Mouse (Mus musculus) frontal cortex, adult (tissue): Measurements from ENCODE around the gene Homer2.
A peak's percentile ranks its signal among the peaks of the same experiment; 100 is the strongest.

Experiments
- ATAC-seq: cut with Nextera tagmentation; 2 replicates; pipeline ENCODE4 v1.9.2; 2017; ENCODE audit warnings: mild to moderate bottlenecking, moderate library complexity, mixed read lengths; ENCODE audit not compliant: low TSS enrichment

The Homer2 gene

DNA sequence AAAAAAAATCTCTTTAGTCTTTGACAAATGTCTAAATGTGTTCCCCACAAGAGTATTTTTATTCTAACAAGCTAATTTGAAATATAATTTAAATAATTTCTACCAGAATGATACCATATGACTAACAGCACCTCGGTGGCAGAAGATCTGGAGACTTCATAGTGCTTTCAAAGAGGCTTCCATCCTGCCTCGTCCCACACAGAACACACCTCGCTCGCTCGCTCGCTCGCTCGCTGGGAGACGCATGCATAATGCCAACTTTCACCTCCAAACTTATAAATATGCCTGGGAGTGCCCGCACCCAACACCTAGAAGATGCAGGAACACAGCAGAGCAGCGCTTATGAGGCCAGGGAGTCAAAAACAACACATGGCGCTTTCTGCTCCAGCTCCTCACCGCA, 9.0 kb downstream of the Homer2 start:
- peak; percentile 75 for ATAC-seq

DNA sequence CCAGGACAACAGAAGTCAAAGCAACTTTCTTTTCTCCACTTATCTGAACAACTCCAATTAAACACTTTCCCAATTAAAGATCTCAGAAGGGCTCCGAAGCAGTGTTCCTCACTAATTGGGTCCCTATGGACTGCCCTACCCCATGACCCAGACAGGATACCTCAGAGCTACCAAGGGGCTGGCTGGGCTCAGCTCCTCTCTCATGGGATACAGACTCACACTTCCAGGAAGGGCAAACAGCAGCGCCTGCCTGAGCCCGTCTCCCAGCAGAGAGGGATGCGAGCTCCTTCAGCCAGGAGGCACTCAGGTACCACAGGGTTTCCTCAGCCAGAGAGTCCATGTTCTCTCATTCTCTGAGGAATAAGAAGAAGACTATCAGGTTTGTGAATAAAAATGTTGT, 9.4 kb downstream of the Homer2 start:
- peak; percentile 8; the same call in 1 of the 2 replicates for ATAC-seq

- no peak for ATAC-seq
These were observed 11.4 kb downstream of the Homer2 start for GRCm38 (mm10) chr7:81695763-81696533.

DNA sequence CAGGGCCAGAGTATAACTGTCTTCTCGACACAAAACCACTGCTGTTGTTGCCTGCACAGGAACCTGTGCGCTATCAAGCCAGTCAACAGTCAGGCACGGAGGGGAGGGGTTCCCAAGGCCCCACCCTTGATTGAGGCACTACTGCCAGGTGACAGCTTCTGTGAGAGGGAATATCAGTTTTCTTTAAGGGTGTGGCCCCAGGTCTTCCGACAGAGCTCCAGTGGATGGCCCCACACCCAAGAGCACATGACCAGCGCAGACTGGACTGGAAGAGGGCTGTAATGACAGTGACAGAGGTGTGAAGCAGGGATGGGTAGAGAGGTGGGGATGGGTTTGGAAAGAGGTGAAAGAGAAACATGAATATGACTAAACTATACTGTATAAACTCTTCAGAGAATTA, 16.3 kb downstream of the Homer2 start:
- ATAC-seq, result no peak

DNA sequence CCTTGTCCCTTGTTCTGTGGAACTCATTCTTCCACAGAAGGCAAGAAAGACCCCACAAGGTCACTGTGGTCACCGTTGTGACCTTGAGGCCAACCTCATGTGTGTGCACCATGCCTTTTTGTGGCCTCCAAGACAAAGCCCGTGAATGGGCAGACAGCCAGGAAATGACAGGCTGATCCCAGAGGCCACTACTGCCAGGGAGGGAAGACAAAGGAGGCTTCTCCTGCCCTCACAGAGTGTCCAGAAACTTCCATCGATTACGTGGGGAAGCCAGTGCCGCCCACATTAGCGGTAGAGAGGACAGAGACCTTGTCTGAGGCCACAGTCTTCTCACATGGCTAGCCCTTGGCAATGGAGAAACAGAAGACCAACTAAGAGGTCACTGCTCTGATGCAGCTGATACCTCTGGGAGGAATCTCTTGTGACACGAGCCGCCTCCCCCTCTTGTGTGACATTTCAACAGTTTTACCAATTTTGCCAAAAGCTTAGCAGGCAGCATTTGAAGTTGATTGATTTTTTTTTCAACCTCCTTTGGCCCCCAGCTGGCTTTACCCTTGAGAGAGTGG, 18.1 kb downstream of the Homer2 start:
- ATAC-seq, result no peak

DNA sequence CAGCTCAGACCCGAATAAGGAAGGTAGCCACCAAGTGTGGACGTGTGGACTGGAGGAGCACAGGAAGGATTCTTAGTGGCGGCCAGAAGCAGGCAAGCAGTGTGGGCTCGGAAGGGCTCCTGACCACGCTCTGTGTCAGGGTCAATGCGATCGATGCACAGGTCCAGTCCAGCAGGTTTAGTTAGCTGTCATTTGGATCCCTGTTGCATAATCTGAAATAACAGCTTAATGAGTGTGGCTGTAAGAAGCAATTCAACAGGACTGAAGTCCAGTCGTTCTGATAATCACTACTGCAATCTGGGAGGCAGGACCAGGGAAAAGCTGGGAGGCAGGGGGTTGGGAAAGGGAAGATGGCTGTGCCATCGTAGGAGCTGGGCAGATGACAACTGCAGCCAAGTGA, 18.9 kb downstream of the Homer2 start:
- no peak for ATAC-seq

- no peak for ATAC-seq
These were observed 19.5 kb downstream of the Homer2 start for GRCm38 (mm10) chr7:81687684-81688316.

- no peak for ATAC-seq
These were observed 22.0 kb downstream of the Homer2 start for GRCm38 (mm10) chr7:81685375-81685774.

- ATAC-seq, result 0 out of 2 replicates have a peak, but pooled peaks have one; percentile 21
These were observed 23.4 kb downstream of the Homer2 start for GRCm38 (mm10) chr7:81683779-81684422.

DNA sequence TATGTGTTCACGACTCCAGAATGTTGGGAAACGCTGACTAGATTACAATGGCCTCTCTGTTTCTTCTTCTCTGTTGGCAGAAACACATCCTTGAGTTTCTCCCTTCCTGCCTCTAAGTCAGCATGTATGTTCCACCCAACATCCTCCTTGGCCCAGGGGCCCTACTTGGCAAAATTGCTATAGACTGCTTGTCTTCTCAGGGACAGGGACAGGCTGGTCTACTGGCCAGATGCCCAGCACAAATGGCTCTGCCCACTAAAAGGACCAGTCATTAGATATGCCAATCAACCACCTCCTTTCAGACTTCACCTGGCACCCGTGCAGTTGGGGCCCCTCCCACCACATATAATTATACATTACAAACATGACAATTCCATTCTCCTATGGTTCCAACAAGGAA, 25.9 kb downstream of the Homer2 start:
- no peak for ATAC-seq

GRCm38 (mm10) chr7:81673359-81674013, 33.8 kb downstream of the Homer2 start:
- no peak for ATAC-seq

- ATAC-seq, result no peak
These were observed 34.5 kb downstream of the Homer2 start for GRCm38 (mm10) chr7:81672735-81673291.

GRCm38 (mm10) chr7:81667156-81667555, 40.2 kb downstream of the Homer2 start:
- no peak for ATAC-seq

DNA sequence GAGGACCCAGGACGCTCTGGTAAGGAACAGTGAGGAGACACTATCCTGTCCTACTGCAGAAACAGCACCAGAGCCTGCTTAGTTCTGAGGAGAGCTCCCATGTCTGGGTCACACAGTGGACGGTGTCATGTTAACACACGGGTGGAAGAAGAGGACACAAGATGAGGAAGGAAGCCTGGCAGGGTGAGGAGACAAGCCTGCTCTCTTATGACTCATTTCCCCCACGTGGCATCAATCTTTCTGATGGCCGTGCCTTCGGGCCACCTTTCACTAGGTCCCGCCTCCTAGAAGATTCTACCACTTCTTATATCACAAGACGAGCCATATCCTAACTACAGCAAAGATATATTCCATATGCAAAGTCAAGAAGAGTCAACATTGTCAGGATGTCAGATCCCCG, 40.7 kb downstream of the Homer2 start:
- no peak for ATAC-seq

DNA sequence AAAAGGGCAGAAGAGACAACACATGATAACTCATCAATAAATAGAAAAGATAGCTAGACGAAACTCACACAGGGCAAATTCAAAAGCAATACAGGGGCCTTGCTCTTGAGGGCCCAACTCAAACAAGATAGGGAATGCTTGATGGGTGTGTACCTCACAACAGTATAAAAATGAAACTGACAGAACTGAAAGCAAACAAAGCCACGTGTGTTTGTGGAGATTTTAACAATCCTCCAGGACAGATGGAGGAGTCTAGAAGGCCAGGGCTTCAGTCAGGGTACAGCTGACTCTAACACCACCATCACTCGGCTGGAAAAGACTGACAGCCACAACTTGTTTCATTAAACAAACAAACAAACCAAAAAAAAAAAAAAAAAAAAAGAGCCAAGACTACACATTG, 44.3 kb downstream of the Homer2 start:
- no peak for ATAC-seq

DNA sequence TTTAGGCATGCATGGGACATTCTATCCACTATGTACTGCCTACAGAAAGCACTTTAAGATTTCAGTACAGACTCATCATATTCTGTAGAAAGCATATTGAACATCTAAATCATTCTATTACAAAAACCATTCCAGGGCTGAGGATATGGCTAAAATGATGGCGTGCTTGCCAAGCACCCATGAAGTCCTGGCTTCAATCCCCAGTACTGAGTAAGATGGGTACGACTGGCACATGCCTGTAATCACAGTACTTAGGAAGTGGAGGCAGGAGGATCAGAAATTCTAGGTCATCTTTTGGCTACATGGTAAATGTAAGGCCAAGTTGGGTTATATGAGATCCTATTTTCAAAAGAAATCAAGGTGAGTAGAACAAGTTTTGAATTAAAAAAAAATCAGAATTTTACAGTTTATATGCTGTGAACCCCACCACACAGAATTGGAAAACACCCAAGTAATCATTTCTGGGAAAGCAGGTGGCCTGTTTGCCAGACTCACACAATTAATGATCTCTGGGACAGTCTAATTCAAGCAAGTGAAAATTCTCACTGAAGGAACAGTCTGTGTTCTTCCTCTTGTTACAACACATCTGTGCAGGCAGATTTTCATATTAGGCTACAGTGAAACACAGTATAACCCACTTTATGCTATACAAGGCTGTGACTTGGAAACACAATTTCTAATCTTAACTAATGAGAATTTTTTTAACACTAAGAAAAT, 49.5 kb downstream of the Homer2 start:
- no peak for ATAC-seq

DNA sequence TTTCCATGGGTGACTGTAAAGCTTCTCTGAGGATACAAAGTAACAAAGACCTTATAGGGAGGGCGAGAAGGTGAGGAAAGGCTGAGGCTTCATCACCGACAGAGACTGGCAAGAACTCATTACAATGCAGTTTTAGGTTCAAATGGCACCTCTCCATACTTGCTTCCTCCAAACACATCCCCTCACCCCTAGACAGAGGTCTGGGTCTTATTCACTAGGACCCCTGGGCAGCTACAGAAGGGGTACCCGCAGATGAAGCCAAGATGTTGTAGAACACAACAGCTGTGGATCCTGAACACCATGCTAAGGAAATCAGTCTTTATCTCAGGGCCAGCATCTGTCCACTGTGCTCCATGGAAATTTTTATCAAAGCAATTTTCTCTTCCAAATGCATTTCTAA, 50.3 kb downstream of the Homer2 start:
- ATAC-seq, result no peak

- ATAC-seq, result no peak
These were observed 50.7 kb downstream of the Homer2 start for GRCm38 (mm10) chr7:81656635-81657034.

- no peak for ATAC-seq
These were observed 52.2 kb downstream of the Homer2 start for GRCm38 (mm10) chr7:81654946-81655718.

- ATAC-seq, result peak; percentile 53
These were observed 53.3 kb downstream of the Homer2 start for GRCm38 (mm10) chr7:81653988-81654387.
